Mouse (Mus musculus): Measurements from ENCODE around the gene Tmem108.

Gene Tmem108

DNA sequence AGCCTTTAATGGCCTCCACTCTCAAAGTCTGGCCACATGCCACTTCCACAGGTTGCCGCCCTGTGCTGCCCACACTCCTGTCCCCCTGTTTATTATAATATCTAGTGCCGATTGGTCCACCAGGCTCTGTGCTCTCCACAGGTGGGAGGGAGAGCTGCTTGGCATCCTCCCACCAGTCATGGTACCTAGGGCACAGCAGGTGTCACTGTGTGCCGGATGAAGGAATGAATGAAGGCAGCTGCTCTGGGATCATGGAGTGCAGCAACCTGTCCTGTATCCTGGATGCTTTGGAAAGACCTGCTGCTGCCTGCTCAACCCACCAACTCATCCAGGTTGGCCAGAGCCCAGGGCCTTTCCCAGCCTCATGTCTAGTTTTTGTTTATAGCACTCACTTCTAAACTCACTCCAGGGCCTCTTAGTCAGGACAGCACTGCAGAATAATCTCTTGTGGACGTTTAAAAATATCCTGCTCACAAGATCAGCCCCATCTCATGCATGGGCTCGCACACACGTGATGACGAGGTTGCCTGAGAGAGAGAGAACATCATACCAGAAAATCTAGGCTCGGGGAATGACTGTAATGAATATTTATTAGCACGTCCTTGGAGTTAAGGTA is 182.1 kb downstream of the Tmem108 start:
- DNase-seq, result no peak

DNA sequence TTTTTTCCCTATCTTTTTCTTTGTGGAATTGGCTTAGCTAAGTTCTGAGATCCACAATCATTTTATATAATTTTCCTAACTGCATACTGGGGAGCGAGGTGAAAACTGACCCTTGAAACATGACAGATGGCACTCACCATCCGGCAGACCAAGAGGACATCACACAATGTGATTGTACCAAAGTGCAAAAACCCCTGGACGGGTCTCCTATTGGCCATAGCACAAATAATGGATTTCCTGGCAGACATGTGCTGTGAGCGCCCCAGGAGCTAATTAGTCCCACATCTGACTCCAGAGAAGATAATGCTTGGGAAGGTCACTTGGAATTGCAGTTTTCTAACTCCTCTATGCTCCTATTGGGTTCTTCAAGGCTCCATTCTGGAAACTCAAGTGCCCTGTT is 183.9 kb downstream of the Tmem108 start:
- DNase-seq, result no peak

DNA sequence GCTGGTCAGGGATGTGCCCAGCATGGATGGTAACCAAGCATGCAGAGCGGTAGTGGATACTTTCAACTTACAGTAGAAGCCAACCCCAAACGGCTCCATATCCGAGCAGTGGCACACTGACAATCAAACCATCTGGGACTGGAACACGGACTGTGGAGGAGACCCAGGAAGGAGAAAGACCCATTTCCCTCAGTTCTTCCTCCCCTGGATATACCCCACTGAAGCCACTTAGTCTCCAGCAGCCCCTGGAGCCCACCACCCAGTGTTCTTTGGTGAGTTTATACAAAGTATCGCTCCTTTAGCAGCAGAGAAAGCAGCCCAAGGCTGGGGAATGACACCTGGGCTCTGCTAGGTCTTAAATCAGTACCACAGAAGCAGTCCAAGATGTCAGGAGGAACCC is 184.5 kb downstream of the Tmem108 start:
- DNase-seq, result no peak

DNA sequence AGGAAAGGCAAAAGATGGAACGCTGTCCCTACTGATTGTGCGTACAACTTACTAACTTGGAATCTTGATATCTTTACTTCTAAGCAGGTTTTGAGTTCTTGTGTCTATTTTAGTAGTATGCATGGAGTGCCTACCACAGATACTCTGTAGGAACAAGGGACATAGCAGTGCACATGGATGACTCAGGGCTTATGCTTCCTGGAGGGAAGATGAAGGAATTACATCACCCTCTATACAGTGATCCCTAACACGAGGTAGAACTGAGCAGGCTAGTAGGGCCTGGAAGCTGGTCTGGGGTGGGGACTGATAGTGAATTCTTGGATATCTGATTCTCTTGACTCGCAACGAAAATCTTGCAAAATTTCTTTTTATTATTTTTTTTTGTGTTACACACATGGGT is 185.7 kb downstream of the Tmem108 start:
- DNase-seq, result no peak

DNA sequence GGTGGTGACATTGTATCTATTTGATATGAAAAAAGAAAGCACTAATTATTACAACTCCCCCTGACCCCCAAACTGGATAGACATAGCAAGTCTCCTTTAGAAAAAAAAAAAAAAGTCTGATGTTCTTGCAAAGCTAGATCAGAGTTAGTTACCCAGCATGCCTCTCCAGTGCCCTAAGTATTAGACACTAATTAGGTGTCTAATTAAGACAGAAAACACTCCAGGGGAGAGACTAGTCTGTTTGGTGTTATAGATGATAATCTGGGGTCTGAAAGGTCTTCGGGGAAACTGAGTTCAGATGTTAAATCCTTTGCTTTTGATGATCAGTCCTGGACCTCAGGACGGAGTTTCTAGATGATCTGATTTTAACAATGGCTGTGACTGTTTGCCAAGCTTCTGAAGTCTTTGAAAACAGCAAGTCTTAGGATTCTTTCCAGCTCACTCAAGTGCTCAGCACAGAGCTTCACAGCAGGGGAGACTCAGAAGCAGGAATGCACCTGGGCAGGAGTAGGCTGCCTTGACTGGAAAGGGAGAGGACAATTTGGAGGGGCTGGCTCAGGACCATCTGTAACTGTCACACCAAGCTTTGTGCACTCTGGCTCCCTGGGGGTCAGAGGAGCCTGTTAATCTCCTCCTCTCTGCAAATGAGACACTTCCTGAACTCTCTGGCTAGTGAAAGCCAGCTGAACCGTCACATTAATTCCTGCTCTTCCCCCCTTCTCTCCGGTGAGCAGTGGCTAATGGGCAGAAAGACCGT is 187.5 kb downstream of the Tmem108 start:
- DNase-seq, result peak; percentile 33

DNA sequence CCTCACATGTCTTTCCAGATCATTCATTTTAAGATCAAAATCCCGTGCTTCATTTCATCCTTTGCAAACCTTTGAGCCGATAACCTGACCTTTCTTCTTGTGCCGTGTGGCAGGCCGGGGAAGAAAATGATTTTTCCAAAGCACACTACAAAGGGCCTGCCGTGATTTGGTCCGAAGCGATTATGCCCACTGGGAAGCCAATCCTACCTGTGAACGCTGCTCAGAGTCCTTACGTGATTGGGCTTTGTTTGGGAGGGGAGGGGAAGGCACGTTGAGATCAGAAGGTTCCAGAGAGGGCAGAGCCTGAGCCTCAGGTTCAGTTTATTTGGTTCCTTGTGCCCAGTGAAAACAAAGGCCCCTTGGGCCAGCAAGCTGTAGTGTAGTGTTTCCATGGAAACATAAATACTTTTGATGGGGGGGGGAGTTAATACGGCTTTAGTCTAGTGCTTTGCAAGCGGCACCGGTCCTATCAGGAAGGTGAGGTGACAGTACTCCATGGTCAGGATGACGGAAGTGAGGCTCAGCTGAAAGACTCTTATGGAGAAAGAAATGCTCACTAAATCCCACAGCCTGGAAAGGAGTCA is 191.4 kb downstream of the Tmem108 start:
- no peak for DNase-seq

DNA sequence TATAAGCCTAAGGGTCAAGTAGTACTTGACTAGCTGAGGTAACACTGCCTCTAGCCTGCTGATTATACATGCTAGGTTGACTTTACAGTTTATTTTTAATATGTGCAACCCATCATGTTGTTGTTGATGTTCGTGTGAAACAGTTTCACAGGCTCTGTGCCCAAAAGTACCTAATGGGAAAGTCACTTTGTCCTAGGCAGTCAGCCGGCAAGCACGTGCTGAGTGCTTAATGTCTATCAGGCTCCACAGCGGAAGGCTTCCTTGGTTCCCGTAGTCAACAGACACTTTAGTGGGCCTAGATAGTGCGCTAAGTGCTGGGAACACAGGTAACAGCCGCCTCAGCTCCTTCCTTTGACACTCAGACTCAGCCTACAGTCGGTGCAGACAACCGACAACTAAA is 192.7 kb downstream of the Tmem108 start:
- no peak for DNase-seq

DNA sequence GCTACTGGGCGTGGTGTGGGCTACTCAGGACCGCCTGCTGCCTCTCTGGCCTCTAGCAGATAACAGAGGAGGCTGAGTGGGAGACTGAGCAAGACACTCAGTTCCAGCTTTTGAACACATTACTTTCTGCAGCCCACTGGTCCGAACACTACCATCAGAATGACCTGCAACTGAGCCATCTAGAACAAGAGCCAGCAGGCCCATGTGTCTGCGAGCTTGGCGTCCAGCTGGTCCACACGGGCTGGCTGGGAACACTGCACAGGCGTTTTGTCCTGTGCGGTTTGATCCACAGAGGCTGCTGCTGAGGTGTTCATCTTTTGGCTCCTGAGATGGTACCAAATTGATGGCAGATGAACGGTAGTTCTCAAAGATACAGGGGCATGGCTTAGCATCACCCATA is 196.5 kb downstream of the Tmem108 start:
- no peak for DNase-seq

DNA sequence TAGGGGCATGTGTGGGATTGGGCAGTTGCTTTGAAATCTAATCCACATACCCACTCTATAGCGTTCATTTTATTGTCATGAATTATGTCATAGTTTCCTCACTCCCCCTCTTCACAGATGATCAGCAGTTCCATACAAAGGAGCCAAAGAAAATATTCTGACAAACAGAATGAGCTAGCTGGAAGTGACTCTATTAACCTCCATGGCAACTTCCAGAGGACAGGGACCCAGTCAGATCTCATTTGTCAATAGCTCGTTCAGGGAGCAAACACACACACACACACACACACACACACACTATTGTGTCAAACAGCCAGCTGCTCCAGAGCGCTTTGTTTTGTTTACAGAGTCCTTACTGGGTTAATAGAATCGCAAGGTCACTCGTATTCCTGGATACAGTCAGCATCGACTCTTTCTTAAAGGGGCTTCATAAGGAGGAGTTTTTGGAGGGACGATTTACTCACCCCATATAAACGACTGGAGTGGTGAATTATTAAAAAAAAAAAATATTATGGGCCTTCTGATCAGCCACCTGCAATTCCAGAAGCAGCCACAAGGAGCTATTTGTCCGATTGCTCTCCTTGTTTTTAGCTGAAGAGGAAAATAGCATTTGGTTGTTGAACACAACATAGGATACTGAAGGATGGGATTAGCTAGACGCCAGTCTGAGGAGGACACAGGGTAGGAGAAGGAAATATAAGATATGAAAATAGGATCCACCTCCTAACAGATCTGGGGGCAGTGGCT is 197.6 kb downstream of the Tmem108 start:
- peak; percentile 83 for DNase-seq

DNA sequence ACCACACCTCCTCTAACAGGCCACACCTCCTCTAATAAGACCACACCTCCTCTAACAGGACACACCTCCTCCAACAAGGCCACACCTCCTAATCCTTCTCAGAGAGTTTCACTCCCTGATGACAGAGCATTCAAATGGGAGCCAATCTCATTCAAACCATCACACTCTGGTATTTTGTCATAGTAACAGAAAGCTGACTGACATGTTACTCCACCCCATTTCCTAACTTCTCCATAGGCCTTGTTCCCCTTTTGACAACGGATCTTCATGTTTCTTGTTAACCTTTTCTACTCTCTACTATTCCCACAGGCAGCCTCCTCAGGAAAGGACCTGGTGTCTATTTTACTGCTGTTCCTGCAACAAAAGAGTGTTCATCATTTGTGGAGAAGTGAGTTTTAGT is 199.6 kb downstream of the Tmem108 start:
- DNase-seq, result no peak

DNA sequence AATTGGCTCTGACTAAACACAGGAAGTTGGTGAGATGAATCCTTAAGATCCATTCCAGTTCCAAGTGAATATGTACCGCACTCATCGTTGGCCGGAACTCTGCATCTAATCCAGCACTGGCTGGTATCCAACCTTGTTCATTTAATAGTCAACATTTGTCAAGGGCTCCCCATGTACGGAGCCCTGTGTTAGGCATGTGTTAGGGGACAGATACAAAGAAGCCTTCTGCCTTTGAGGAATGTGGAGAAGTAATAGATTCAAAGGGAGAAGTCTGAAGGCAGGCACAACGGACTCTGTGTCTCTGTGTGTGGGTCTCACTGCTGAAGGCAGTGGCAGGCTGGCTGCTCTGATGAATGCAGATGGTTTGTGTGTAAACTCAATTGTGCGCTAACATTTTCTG is 202.9 kb downstream of the Tmem108 start:
- DNase-seq, result no peak

DNA sequence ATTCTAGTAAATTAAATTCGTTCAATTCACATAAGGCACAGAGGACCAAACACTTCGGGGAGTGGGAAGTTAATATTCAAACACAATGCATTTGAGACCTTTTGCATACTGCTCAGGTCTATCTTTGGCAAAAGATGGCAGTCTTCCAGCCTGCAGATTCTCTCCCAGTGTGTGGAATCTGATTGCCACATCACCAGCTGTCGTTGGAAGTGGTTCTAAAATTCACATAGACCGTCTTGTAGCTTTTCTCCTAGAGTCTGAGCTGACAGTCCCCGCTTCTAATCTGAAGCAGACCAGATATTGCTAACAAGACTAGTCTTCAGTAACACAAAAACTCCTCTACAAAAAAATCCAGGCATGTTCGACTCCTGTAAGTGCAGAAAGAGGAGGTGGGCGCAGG is 203.4 kb downstream of the Tmem108 start:
- no peak for DNase-seq

DNA sequence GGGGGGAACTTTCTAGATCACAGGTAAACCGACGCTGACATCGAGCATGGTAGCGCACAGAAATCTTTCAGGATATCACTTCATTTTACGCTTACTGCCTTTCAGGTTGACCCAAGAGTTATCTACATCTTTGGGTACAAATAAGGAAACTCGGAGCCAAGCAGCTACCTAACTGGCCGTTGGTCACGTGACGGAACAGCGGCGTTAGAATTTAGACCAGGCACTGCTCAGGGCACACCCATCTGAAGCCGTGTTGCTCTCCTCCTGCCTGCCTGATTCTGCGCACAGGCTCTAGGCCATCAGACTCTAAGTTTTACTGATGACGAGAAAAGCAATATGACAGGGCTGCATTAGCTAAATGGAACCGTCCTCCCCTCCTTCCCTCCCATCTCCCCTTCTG is 204.6 kb downstream of the Tmem108 start:
- no peak for DNase-seq

DNA sequence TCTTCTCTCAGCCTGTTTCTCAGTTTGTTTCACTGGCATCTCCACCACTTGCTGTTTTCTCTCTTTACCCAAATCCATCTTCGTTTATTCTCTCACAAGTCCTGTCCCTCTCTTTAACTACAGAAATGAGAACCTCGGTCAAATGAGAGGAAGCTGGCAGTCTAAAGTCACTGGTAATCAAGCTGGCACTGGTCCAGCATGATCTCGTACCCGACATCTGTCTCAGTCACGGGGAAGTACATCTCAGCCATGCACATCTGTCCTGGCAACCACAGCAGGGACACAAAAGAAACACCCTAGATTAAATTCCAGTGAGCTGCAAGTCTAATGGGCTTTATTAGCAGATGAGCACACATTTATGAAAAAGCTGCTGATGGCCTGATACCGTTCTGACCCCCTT is 206.3 kb downstream of the Tmem108 start:
- DNase-seq, result no peak

DNA sequence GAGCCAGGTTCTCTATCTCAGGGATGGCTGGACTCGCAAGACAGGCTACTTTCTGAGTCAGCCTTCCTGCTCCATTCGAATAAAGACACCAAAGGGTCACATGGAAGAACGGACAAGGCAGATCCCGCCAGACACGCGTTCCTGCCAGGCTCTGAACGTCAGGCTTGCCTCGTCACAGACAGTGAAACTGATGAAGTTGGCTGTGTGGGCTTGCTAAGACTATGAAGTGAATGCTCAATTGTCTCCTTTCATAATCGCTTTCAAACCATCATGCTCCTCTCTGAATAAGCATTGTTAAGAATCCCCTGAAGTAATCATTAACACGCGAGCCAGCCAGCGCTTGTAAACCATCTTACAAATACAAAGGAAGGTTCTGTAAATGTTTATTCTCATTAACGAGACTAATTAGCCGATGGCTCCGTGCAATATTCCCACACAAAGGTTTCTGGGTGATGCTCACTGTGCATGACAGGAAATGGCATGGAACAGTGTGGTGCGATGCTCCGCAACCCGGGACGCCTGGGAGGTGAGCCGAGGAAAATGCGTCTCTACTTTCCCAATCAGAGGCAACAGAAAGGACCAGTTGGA is 210.9 kb downstream of the Tmem108 start:
- DNase-seq, result no peak

DNA sequence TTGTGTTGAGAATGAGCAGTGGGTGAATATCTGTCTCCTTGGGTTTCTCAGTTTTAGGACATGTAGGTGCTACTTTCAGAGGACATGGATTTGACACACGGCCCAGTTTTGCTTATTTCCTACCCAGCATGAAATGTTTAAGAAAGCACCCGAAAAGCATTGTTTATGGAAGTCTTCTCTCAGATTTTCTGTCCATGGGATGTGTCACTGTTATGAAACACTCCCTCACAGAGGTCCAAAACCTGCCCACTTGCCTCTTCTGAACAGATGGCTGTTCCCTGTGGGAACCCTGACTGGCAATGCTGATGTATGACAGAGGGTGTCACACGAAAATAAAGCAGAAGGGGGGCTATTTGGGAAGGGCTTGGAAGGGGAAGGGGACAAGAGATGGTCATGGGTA is 212.5 kb downstream of the Tmem108 start:
- DNase-seq, result no peak

DNA sequence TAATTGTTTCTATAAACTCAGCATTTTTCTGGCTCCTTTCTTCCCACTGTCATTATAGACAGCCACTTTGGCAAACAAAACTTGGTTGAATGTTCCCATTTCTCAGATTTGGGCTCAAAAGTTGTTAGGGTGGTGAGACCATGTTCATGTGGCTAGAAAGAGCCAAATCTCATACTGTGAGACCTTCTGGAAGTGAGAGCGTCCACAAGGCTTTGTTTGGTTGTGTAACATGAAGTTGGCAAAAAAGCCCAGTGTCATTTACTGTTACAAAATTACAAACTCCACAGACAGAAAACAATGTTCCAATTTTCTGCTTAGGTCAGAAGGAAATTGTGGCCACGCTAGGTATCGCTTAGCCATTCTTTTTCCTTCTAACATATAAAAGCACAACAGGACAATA is 213.0 kb downstream of the Tmem108 start:
- no peak for DNase-seq

DNA sequence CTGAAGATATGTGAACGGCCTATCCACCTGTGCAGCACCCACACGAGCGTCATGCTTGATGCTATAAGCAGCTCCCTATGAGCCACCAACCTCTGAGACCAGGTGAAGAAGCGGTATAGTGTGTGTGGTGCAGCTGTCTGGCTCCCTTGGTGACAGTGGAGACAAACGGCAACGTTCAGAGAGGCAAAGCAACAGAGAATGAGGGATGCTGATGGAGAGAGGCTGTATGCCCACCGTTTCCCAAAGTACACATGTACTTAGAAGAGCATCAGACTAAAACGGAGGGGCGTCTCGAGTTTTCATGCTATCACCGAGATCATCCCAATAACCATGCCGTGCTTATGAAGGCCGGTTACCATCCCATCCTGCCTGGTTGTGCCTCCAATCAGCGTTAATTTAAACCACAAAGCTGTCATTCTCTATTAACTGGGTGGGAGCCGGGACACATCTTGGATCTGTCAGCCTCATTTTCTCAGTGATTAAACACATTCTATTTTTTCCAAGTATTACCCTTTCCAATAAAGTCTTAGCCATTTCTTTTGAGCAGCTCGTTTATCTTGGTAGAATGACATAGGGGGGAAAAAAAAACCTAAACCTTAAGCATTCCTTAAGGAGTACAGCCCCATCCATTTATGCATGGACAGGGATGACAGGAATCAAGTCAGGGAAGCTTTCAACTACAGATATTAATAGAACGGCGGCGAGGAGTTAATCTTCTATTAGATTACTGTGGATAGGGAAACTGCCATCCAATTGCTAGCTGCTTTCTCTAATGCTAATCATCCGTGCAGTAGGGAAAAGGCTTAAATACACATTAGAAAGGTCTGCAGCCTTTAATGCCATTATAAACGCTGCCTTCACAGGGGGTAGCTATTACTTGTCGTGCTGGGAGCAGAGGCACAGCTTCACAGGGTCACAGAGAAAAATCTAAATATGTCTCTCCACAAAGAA is 214.7 kb downstream of the Tmem108 start:
- DNase-seq, result no peak

DNA sequence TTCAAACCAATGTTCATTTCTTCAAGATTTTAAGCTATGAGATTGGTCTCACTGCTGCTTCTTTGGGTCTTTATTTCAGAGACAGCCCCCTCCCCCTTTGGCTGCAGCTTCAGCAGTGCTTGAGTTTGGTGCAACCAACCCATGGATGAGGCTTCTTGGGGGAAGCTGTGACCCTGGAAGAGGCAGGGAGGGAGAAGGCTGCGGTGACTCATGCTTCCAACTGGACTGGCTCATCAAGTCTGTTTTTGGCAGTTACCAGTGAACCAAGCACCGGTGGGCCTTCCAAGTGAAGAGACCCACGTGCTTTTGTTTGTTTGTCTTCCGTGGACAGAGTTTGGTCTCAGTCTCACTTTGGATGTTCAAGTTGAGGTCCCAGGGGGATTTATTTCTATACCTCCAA is 215.9 kb downstream of the Tmem108 start:
- no peak for DNase-seq

DNA sequence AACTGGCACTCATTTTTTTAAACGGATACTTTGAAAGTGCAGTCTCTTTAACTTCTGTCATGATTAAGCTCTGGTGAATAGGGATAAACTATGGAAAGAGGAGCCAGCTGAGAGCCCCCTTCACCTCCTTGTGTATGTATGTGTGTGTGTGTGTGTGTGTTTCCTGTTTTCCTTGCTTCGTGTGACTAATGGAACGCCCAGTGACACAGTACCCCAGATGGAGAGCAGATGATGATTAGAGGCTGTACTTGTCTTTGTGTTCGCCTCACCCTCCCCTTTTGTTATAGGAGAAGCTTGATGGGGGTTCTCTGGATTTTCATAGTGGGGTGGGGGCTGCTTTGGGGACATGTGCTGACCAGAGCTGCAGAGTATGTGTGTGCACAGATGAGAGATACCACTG is 216.4 kb downstream of the Tmem108 start:
- DNase-seq, result no peak

DNA sequence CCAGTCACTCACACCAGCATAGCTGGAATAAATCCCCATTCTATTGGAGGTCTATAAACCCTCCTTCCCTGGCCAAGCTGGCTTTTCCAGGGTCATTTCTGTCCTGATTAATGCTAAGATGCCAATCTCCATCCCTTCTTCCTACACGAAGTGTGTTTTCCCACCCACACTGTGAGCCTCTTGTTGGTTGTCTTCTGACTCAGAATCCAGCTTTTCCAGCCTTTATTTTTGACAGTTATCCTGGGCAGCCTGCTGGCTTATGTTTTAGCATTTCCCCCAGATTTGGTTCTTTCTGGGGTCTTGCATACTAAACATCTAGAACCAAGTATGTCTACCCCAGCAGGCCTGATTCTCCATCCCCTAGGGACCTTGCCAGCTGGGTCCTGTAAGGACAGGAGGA is 217.0 kb downstream of the Tmem108 start:
- DNase-seq, result no peak

DNA sequence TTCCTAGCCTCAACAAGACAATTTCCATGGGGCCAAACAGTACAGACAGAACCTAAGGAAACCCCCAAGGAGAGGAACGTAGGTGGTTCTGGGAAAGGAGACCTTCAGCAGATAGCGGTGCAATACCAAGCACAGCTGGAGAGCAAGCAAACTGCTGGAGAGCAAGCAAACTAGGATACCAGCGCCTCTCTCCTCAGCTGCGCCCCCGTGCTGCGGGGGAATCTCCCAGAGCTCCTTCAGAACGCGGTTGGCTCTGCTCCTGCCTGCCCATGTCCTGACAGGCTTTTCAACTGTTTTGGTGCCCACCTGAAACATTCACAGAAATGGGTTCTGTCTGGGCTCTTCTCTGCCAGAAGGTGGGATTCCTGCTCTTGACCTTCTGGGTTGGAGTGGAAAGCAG is 221.1 kb downstream of the Tmem108 start:
- DNase-seq, result no peak

All from kidney, postnatal 10 days (tissue).